Mouse (Mus musculus): ENCODE results near the gene Pllp.

DNA sequence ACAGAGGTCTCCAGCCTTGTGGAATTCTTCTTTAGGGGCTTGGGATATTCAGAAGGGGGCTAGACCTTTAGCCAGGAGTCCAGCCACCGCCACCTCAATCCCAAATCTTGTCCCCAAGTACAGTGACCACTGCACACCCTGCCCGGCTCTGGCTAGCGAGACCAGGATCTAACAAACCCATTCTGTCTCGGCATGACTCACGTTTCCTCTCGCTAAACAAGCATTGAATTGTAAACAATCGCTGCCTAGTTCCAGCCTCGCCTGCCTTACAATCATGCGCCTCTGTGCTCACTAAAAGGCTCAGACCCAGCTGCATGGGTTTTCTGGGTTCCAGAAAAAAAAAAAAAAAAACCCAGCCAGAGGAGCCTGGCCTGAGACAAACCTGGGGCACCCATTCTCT lies 17.5 kb downstream of the Pllp start:
- TF ChIP-seq POLR2A (IDR thresholded peaks at IDR 0.05; ENCODE audit: extremely low read depth, insufficient read depth, low read length): no peak
- no peak for TF ChIP-seq CTCF (IDR thresholded peaks at IDR 0.05; ENCODE audit: low read depth, low read length)
